Mouse (Mus musculus) lung, embryonic 16.5 days (tissue): ENCODE results near the gene Smim24. TPM values are rescaled to one million over a fixed set of nuclear protein-coding genes. Genes with fewer than 3 reads are reported as not detected.

Experiments
- ATAC-seq: fragments of 200-750 bp; cut with Nextera tagmentation; 2 replicates; pipeline ENCODE4 v1.8.0; 2017; ENCODE audit warnings: low read depth, mild to moderate bottlenecking, moderate library complexity
- H3K27ac ChIP-seq: fragments of 300-500 bp; sonication (generic); 2 replicates; pipeline ENCODE4 v1.5.1; 2014; ENCODE audit warnings: mild to moderate bottlenecking, control low read depth, low read length
- H3K27me3 ChIP-seq: fragments of 300-500 bp; sonication (generic); 2 replicates; pipeline ENCODE4 v1.6.1; 2014; ENCODE audit warnings: low read depth, low read length, mixed read lengths; ENCODE audit not compliant: control insufficient read depth, insufficient read depth
- H3K36me3 ChIP-seq: fragments of 300-500 bp; sonication (generic); 2 replicates; pipeline ENCODE4 v1.6.1; 2014; ENCODE audit warnings: low read length; ENCODE audit not compliant: control insufficient read depth, insufficient read depth
- H3K4me1 ChIP-seq: fragments of 300-500 bp; sonication (generic); replicated peaks from 2 replicates; pipeline ENCODE4 v1.6.1; 2014; ENCODE audit warnings: low read length, mixed read lengths; ENCODE audit not compliant: control insufficient read depth, insufficient read depth
- H3K4me2 ChIP-seq: fragments of 300-500 bp; sonication (generic); 2 replicates; pipeline ENCODE4 v1.6.1; 2014; ENCODE audit warnings: low read depth, low read length, control low read depth
- H3K4me3 ChIP-seq: fragments of 300-500 bp; sonication (generic); 2 replicates; pipeline ENCODE4 v1.5.1; 2014; ENCODE audit warnings: mild to moderate bottlenecking, low read length, control low read depth
- H3K9ac ChIP-seq: fragments of 300-500 bp; sonication (generic); 2 replicates; pipeline ENCODE4 v1.6.1; 2014; ENCODE audit warnings: low read length, control low read depth
- H3K9me3 ChIP-seq: fragments of 300-500 bp; sonication (generic); 2 replicates; pipeline ENCODE4 v1.6.1; 2016; ENCODE audit warnings: low read length; ENCODE audit not compliant: control insufficient read depth
- WGBS: fragments of 180-500 bp; shearing (Covaris S2); extraction: QIAGEN DNeasy Blood & Tissue Kit; methylation state at CpG from one replicate; pipeline ENCODE4 v1.1.7; 2014; 5-methylcytosine and 5-hydroxymethylcytosine counted together
- microRNA-seq: library from miRNA; unstranded; fragments of <30 nt; microRNA quantifications from one replicate; pipeline ENCODE4, GENCODE M21; 2016
- polyA plus RNA-seq: library from polyadenylated mRNA; unstranded; fragments of >200 nt; fragmentation: Nextera tagmentation; extraction: Ambion mirVana; gene quantifications from 2 replicates; pipeline ENCODE4 v1.2.1, GENCODE M21; 2015

Gene Smim24
- polyA plus RNA-seq, 1 experiment from 2014 or later: 7.9 TPM

DNA sequence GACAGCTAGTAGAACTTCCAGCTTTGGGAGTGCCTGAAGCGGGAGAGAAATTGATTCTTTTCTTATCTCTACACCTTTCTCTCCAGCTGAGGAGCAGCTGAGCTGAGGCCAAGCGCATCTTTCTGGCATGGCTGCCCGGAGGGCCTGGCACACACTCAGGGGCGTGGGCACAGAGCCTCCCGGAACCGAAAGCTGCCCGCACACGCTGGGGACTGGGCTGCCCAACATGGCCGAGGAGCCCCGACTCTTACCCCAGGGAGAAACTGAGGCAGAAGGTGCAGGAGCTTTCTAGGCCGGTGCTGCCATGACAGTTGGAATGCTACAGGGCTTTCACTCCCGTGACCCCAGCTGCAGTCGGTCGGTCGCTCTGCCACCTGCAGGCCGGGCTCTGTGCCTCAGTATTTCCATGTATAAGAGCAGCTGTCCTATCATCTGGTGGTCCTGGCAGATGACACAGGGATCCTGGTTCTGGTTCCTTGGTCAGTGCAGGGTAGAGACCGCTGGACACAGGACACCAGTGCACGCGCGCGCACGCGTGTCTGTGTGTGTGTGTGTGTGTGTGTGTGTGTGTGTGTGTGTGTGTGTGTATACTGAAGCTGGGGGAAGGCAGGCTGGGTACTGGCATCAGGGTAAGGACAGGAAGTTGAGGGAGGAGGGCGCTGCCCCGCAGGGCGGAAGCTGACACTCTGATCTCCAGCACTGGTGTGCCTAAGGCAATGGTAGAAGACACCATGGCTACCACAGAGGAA is 40.9 kb downstream of the Smim24 start:
- H3K27me3 ChIP-seq: no peaks in the 10 kb centered on the region
- ATAC-seq: no peak
- H3K9ac ChIP-seq: 0 out of 2 replicates have a peak overlapping the region, but pooled peaks have one; percentile 25
- no peaks in the 10 kb centered on the region for H3K36me3 ChIP-seq
- no peak overlapping the region for H3K4me3 ChIP-seq
- H3K27ac ChIP-seq: peak overlapping the region; percentile 48
- peaks cover 32% of the 10 kb centered on the region for H3K4me1 ChIP-seq
- H3K4me2 ChIP-seq: no peak overlapping the region
- H3K9me3 ChIP-seq: no peaks in the 10 kb centered on the region
- WGBS: 69% methylated on average over 26 of the region's 26 CpGs

DNA sequence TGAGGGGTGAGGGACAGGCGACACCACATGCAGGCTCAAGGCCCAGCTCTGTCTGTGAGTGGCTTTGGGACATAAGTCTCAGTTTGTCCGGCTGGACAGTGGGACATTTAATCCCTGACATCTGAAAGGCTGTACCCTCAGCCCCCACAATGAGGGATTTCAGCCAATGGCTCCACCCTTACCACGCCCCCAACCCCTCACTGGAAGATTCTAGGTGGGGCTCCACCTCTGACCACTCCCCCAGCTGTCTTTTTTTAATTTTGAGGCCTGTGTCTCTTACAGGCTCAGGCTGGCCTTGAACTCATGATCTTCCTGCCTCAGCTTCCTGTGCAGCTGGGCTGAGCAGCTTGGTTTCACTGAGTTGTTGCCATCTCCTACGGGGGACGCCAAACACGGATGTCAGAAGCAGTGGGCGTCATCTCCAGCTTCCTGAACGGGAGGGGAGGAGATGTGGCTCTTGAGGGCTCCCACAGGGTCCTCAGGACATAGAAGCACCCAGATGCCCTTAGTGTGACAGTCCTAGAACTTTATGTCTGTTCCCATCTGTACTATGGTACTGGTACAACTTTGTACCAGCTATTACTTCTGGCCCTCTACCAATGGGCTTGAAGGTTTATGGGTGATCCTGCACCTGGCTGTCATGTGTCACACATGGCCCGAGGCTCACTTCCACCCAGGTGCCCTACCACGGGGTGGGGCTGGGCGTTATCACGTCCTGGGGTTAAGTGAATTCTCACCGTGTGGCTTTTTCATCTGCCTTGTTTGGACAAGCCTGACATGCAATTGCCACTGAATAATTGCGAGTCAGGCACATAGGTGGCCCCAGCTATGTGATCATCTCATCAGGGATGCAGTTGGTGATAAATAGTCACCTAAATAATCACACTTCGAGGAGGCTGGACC is 41.8 kb downstream of the Smim24 start:
- Histone ChIP-seq H3K27ac (peak overlapping the region; percentile 48), H3K4me1 (peaks cover 30% of the 10 kb centered on the region), H3K9me3 (no peaks in the 10 kb centered on the region), H3K4me2 (no peak overlapping the region), H3K27me3 (no peaks in the 10 kb centered on the region), H3K9ac (no peak overlapping the region), H3K4me3 (no peak overlapping the region), H3K36me3 (no peaks in the 10 kb centered on the region)
- WGBS: 39% methylated on average over 15 of the region's 15 CpGs
- ATAC-seq: no peak

DNA sequence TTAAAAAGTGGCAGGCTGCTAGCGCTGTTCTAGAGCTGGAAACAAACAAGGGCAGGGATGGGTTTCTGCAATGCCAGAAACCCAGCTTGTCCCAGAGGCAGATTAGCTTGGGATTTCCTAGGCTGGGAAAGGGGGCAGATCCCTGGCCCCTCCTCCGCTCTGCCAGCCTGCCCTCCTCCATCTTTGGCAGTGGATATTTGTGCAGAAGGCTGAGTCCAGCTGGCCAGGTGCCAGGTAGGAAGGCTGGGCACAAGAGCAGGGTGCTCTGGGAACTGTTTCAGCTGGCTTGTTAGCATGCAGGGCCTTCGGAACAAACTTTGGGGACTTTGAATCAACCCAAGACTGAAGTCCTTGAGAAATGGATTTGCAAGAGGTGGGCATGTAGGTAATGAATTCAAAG is 42.6 kb downstream of the Smim24 start:
- 54% methylated on average over 3 of the region's 3 CpGs for WGBS
- ATAC-seq: no peak
- no peak overlapping the region for H3K4me2 ChIP-seq
- no peak overlapping the region for H3K4me3 ChIP-seq
- no peaks in the 10 kb centered on the region for H3K27me3 ChIP-seq
- H3K9me3 ChIP-seq: no peaks in the 10 kb centered on the region
- no peaks in the 10 kb centered on the region for H3K36me3 ChIP-seq
- H3K4me1 ChIP-seq: peaks cover 30% of the 10 kb centered on the region
- H3K27ac ChIP-seq: peak overlapping the region; percentile 16; the same call in 1 of the 2 replicates
- H3K9ac ChIP-seq: peak overlapping the region; percentile 33; the same call in 1 of the 2 replicates

DNA sequence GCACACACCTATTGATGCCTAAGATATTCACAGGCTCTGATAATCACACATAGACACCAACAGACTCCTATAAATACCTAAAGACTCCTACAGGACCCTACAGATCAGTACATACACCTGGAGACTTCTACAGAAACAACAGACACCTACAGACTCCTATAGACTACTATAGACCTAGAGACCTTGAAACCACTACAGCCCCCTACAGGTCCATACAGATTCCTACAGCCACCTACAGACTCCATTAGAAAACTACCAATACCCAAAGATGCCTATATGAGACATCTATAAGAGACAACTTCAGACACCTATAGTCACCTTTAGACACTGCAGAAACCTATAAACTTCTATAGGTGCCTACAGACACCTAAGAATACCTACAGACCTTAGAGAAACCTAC is 48.2 kb downstream of the Smim24 start:
- H3K4me2 ChIP-seq: no peak overlapping the region
- H3K9ac ChIP-seq: no peak overlapping the region
- H3K36me3 ChIP-seq: no peaks in the 10 kb centered on the region
- no peak overlapping the region for H3K27ac ChIP-seq
- ATAC-seq: peak; percentile 65; the same call in 1 of the 2 replicates
- no peaks in the 10 kb centered on the region for H3K9me3 ChIP-seq
- H3K27me3 ChIP-seq: no peaks in the 10 kb centered on the region
- no peaks in the 10 kb centered on the region for H3K4me1 ChIP-seq
- H3K4me3 ChIP-seq: no peak overlapping the region

Small RNA genes within 50 kb of the gene (microRNA-seq; reads per million reads assigned to microRNA genes)
- gene Mir1191b: 0.99 reads per million
- not detected for gene Mir6913

Other genes starting within 250 kb of the Smim24 start
- 35.5 and 41.8 TPM in 2 replicates for gene Pias4, start 225.1 kb upstream of the Smim24 start, polyA plus RNA-seq
- gene Eef2, start 216.4 kb upstream of the Smim24 start, polyA plus RNA-seq: 589 and 620 TPM in 2 replicates
- 37.5 and 40.5 TPM in 2 replicates for gene Dapk3, start 210.0 kb upstream of the Smim24 start, polyA plus RNA-seq
- not detected in 2 replicates for gene 4930442H23Rik, start 209.2 kb upstream of the Smim24 start, polyA plus RNA-seq
- 0.11 and 0.31 TPM in 2 replicates for gene Nmrk2, start 191.0 kb upstream of the Smim24 start, polyA plus RNA-seq
- gene Atcay, start 162.2 kb upstream of the Smim24 start, polyA plus RNA-seq: 0.36 and 0.39 TPM in 2 replicates
- 5.0 and 6.0 TPM in 2 replicates for gene Zfr2, start 159.9 kb upstream of the Smim24 start, polyA plus RNA-seq
- gene Matk, start 140.1 kb upstream of the Smim24 start, polyA plus RNA-seq: 2.9 and 3.5 TPM in 2 replicates
- 202 and 210 TPM in 2 replicates for gene Mrpl54, start 126.1 kb upstream of the Smim24 start, polyA plus RNA-seq
- gene Apba3, start 126.1 kb upstream of the Smim24 start, polyA plus RNA-seq: 61.2 and 69.2 TPM in 2 replicates
- gene Tjp3, start 101.5 kb upstream of the Smim24 start, polyA plus RNA-seq: 29.3 and 32.9 TPM in 2 replicates
- gene Pip5k1c, start 100.1 kb upstream of the Smim24 start, polyA plus RNA-seq: 41.0 and 43.1 TPM in 2 replicates
- 36.6 and 37.9 TPM in 2 replicates for gene Cactin, start 71.9 kb upstream of the Smim24 start, polyA plus RNA-seq
- gene Tbxa2r, start 64.3 kb upstream of the Smim24 start, polyA plus RNA-seq: 18.6 and 19.6 TPM in 2 replicates
- 0.05 and 0.10 TPM in 2 replicates for gene Gipc3, start 49.8 kb upstream of the Smim24 start, polyA plus RNA-seq
- gene Hmg20b, start 42.6 kb upstream of the Smim24 start, polyA plus RNA-seq: 90.6 and 93.2 TPM in 2 replicates
- 13.7 and 13.9 TPM in 2 replicates for gene Mfsd12, start 35.6 kb upstream of the Smim24 start, polyA plus RNA-seq
- 2.0 and 2.2 TPM in 2 replicates for gene 4930404N11Rik, start 27.2 kb upstream of the Smim24 start, polyA plus RNA-seq
- 95.4 and 105 TPM in 2 replicates for gene Fzr1, start 14.5 kb upstream of the Smim24 start, polyA plus RNA-seq
- 71.4 and 73.1 TPM in 2 replicates for gene Dohh, start 8.6 kb upstream of the Smim24 start, polyA plus RNA-seq
- gene Gm48551, start 8.6 kb upstream of the Smim24 start, polyA plus RNA-seq: 3.0 and 3.1 TPM in 2 replicates
- 1.2 and 1.7 TPM in 2 replicates for gene Gm48552, start 4.0 kb upstream of the Smim24 start, polyA plus RNA-seq
- gene Nfic, start 62.6 kb downstream of the Smim24 start, polyA plus RNA-seq: 92.5 and 106 TPM in 2 replicates
- gene Celf5, start 89.7 kb downstream of the Smim24 start, polyA plus RNA-seq: 0.40 and 0.67 TPM in 2 replicates
- gene Ncln, start 103.3 kb downstream of the Smim24 start, polyA plus RNA-seq: 82.9 and 83.6 TPM in 2 replicates
- gene S1pr4, start 107.1 kb downstream of the Smim24 start, polyA plus RNA-seq: 2.8 and 4.1 TPM in 2 replicates
- gene Gna15, start 131.2 kb downstream of the Smim24 start, polyA plus RNA-seq: 1.8 and 2.2 TPM in 2 replicates
- gene Gna11, start 152.1 kb downstream of the Smim24 start, polyA plus RNA-seq: 68.7 and 70.9 TPM in 2 replicates
- gene Aes, start 166.4 kb downstream of the Smim24 start, polyA plus RNA-seq: 377 and 416 TPM in 2 replicates
- gene Tle2, start 181.5 kb downstream of the Smim24 start, polyA plus RNA-seq: 51.2 and 53.3 TPM in 2 replicates
- gene Tle6, start 208.0 kb downstream of the Smim24 start, polyA plus RNA-seq: 30.1 and 33.8 TPM in 2 replicates
- gene BC025920, start 213.2 kb downstream of the Smim24 start, polyA plus RNA-seq: 0.24 and 0.98 TPM in 2 replicates
- 38.0 and 40.0 TPM in 2 replicates for gene Sirt6, start 234.7 kb downstream of the Smim24 start, polyA plus RNA-seq
- gene Ankrd24, start 235.5 kb downstream of the Smim24 start, polyA plus RNA-seq: 8.5 and 9.2 TPM in 2 replicates